Mouse (Mus musculus) liver, embryonic 14.5 days (tissue): ENCODE data around the gene Stk40.

Experiments
- CTCF ChIP-seq: IDR thresholded peaks from 2 replicates; pipeline ENCODE4 v1.5.1; 2016; ENCODE audit warnings: antibody characterized with exemption, low read depth, control low read depth
- EP300 ChIP-seq: IDR thresholded peaks from 2 replicates; pipeline ENCODE4 v1.6.1; 2016; ENCODE audit warnings: antibody characterized with exemption, low read depth

DNA sequence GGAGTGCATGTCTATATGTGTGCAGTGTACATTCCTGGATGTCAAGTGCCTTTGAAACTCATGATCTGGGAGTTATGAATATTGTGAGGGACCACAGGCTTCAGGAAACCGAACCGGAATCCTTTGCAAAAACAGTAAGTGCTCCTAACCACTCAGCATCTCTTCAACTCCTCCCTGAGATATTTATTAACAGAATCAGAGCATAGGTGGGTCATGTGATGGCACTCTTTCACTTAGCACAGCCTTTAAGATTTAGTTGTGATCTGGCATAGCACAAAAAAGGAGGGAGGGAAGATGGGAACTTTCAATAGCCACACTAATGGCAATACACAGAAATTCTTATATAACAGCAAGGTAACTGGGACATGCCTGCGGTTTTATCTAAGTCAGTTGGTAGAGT lies 83.3 kb downstream of the Stk40 start:
- TF ChIP-seq CTCF (no peak), EP300 (no peak)
